Mouse (Mus musculus) hindbrain, embryonic 10.5 days (tissue): ENCODE results near the gene Ccdc88c. TPM values are rescaled to one million over a fixed set of nuclear protein-coding genes. Genes with fewer than 3 reads are reported as not detected.

Source experiments
- DNase-seq: peaks from one replicate; pipeline ENCODE4 v3.0.0-alpha.2; 2017; ENCODE audit warnings: low spot score
- H3K27ac ChIP-seq: fragments of 300-500 bp; sonication (generic); 2 replicates; pipeline ENCODE4 v1.5.1; 2016; ENCODE audit warnings: mild to moderate bottlenecking, moderate library complexity
- H3K27me3 ChIP-seq: fragments of 300-500 bp; sonication (generic); 2 replicates; pipeline ENCODE4 v1.6.1; 2016; ENCODE audit warnings: mild to moderate bottlenecking; ENCODE audit not compliant: poor library complexity, insufficient read depth, severe bottlenecking
- H3K36me3 ChIP-seq: fragments of 300-500 bp; sonication (generic); 2 replicates; pipeline ENCODE4 v1.6.1; 2016; ENCODE audit warnings: mild to moderate bottlenecking, moderate library complexity
- H3K4me1 ChIP-seq: fragments of 300-500 bp; sonication (generic); replicated peaks from 2 replicates; pipeline ENCODE4 v1.6.1; 2016; ENCODE audit warnings: mild to moderate bottlenecking
- H3K4me3 ChIP-seq: fragments of 300-500 bp; sonication (generic); 2 replicates; pipeline ENCODE4 v1.5.1; 2016; ENCODE audit warnings: mild to moderate bottlenecking, moderate library complexity
- H3K9me3 ChIP-seq: fragments of 300-500 bp; sonication (generic); 2 replicates; pipeline ENCODE4 v1.6.1; 2016; ENCODE audit warnings: mild to moderate bottlenecking, moderate library complexity
- WGBS: fragments of 180-500 bp; shearing (Covaris S2); methylation state at CpG from one replicate; pipeline ENCODE4 v1.1.7; 2016; 5-methylcytosine and 5-hydroxymethylcytosine counted together
- polyA plus RNA-seq: library from polyadenylated mRNA; unstranded; fragments of >200 nt; fragmentation: Nextera tagmentation; extraction: Ambion mirVana; gene quantifications from 2 replicates; pipeline ENCODE4 v1.2.1, GENCODE M21; 2016

Gene Ccdc88c
- 13.3 and 17.6 TPM in 2 replicates for polyA plus RNA-seq

DNA sequence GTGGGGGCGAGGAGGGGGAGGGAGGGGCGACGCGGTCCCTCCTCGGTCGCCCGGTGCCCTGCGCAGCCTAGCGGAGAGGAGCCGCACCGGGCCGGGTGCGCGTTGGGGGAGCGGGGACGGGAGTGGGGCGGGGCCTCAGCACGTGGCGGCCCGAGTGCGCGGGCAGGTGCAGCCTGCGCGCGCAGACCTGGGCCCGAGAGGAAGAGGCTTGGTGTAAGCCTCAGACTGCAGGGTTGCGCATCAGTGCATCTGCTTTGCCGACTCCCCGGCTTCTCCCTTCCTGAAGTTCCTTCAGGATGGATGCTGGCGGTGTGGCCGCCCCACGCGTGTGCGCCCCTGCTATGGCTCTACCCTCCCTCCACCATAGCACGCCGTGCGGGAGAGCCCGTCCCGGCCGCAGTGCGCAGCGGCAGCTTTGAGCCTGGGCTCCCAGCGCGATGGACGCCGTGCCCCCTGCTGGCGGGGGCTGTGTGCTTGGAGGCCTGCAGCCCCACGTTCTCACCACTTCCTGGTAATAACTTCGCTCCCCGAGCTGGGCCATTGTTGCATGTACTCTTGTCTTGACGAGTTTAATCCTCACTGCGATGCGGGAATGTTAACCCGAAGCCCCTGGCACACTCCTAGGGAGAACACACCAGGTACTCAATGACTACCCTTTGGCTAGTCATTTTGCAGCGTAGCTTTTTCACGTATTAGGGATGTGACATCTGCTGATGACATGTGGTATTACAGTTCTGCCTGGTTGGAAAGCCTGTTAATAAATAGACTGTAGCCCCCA lies at the start of gene Ccdc88c:
TSS of gene Ccdc88c (minus strand) at position 103 of the 778 bp plus-strand sequence.
- Histone ChIP-seq H3K4me3 (peak within 1 kb of the TSS; percentile 90), H3K36me3 (peaks cover 15% of the 10 kb centered on the region), H3K27ac (peak within 1 kb of the TSS; percentile 98), H3K4me1 (peaks cover 50% of the 10 kb centered on the region), H3K9me3 (no peaks in the 10 kb centered on the region), H3K27me3 (peaks cover 11% of the 10 kb centered on the region)
- 1% methylated on average over 56 of the region's 56 CpGs for WGBS
- peak; percentile 90 for DNase-seq

DNA sequence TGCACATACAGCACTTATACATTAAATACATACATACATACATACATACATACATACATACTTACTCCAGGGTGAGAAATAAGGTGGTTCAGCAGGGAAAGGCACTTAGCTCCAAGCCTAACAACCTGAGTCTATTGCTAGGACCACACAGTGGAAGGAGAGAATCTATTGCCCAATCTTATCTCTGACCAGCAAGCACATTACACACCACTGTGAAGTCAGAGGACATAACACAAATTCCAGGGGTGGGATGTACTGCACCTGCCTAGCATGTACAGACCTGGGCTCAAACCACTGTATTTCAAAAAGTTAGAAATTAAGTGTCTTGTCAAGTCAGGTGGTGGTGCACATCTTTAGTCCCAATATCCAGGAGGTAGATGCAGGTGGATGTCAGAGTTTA lies 49.1 kb upstream of the Ccdc88c start:
- no peak for DNase-seq
- Histone ChIP-seq H3K27ac (no peak overlapping the region), H3K9me3 (no peaks in the 10 kb centered on the region), H3K27me3 (no peaks in the 10 kb centered on the region), H3K36me3 (peaks cover 71% of the 10 kb centered on the region), H3K4me3 (no peak overlapping the region), H3K4me1 (peaks cover 22% of the 10 kb centered on the region)

DNA sequence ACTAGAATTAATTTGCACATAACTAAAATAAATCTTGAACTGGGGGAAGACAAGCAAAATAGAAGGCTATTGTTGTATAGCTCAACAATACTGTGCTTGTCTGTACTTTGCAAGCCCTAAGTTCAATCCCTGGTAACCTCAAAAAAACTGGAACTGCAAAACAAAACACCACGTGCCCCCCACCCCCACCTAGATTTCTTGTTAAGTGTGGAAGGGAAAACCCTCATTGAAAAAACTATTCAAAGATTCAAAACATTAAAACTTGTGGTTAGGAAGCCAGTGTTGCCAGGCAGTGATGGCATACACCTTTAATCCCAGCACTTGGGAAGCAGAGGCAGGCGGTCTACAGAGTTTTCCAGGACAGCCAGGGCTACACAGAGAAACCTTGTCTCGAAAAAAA lies 46.6 kb upstream of the Ccdc88c start:
- Histone ChIP-seq H3K27me3 (no peaks in the 10 kb centered on the region), H3K27ac (no peak overlapping the region), H3K36me3 (peaks cover 83% of the 10 kb centered on the region), H3K9me3 (no peaks in the 10 kb centered on the region), H3K4me3 (no peak overlapping the region), H3K4me1 (peaks cover 7% of the 10 kb centered on the region)
- DNase-seq, result no peak
- WGBS, result 94% methylated on average over 3 of the region's 3 CpGs

DNA sequence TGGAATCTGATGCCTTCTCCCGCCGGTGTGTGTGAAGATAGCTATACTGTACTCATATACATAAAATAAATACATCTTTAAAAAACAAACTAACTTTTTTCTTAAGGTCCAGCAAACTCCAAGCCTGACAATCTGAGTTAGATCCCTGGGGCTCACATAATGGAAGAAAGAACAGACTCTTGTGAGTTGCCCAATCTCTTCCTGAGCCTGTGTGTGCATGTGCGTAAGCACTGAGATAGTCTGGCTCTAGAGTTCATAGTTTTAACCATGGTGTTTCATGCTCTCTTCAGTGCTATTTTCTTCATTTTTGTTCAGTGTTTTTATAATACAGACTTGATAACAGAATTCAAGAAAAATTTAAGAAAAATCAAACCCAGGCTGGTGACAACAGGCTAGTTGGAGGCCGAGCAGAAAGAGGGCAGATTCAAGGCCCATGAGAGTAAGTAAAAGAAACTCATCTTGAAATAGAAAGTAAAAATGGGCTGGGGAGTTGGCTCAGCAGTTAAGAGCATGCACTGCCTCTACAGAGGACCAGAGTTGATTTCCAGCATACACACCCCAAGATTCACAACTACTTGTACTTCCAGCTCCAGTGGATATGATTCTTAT lies 46.1 kb upstream of the Ccdc88c start:
- WGBS, result 95% methylated on average over 4 of the region's 4 CpGs
- H3K36me3 ChIP-seq, result peaks cover 80% of the 10 kb centered on the region

DNA sequence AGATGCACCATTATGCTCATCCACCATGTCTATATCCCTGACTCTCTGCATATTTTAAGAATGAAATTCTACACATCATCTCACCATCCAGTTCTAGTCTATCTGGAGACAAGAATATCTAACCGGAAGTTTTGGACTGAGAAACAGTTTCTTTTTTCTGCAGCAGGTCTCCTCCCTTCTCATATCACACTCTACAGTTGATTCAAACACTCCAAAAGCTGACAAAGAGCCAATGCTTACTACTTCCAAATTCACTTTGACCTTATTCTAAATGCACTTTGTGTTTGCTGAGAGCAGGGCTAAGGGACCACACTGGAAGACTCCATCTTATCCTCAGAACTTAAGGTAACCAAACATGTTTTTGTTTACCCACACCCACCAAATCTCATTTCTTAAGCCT lies 41.0 kb upstream of the Ccdc88c start:
- peaks cover 75% of the 10 kb centered on the region for H3K36me3 ChIP-seq
- 96% methylated on average over 1 of the region's 1 CpGs for WGBS
- H3K9me3 ChIP-seq, result no peaks in the 10 kb centered on the region

More for the DNA sequence above, 46.1 kb upstream of the Ccdc88c start:
- H3K9me3 ChIP-seq, result no peaks in the 10 kb centered on the region
- no peak overlapping the region for H3K27ac ChIP-seq
- H3K27me3 ChIP-seq, result no peaks in the 10 kb centered on the region
- 0 out of 2 replicates have a peak, but pooled peaks cover 5% of the 10 kb centered on the region for H3K4me1 ChIP-seq
- DNase-seq, result no peak
- H3K4me3 ChIP-seq, result no peak overlapping the region

DNA sequence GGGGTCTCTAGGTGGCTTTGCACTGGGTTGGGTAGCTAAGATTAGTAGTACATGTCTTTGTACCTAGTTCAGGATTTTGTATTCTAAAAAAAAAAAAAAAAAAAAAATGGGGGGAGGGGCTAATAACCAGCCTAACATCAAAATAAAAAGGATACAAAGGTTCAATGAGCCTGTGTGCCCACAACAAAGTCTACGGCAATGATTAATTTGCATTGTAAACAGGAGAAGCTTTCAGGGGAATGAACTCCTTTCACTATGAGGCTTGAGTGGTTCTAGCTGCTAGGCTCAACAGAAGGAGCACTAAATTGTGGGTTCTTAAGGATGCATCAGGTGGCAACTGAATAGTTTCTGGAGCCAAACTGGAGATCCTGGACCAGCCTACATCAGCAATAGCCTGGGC lies 37.5 kb upstream of the Ccdc88c start:
- Histone ChIP-seq H3K9me3 (no peaks in the 10 kb centered on the region), H3K27me3 (no peaks in the 10 kb centered on the region), H3K4me1 (no peaks in the 10 kb centered on the region), H3K36me3 (peaks cover 90% of the 10 kb centered on the region), H3K4me3 (no peak overlapping the region), H3K27ac (no peak overlapping the region)
- 86% methylated on average over 1 of the region's 1 CpGs for WGBS
- DNase-seq, result no peak

More for the DNA sequence above, 41.0 kb upstream of the Ccdc88c start:
- no peaks in the 10 kb centered on the region for H3K27me3 ChIP-seq
- H3K4me3 ChIP-seq, result no peak overlapping the region
- no peak overlapping the region for H3K27ac ChIP-seq
- no peaks in the 10 kb centered on the region for H3K4me1 ChIP-seq
- DNase-seq, result no peak

DNA sequence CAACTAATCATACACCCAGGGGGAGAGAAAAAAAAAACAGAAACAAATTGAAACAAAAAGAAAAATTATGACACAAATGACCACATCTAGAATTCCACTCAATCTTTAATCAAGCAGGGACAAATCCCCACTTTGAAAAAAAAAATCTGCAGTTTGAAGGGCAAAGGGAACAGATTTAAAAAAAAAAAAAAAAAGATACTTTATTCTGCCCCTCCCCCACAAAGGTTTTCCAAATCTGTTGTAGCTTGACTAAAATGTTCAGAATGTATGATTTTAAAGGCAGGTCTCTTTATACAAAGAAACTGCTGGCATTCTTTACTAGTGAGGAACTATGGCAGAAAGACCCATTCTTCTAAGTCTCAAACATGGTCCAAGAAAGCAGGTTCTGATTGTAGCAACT lies 11.1 kb upstream of the Ccdc88c start:
- Histone ChIP-seq H3K9me3 (no peaks in the 10 kb centered on the region), H3K36me3 (peaks cover 78% of the 10 kb centered on the region)

DNA sequence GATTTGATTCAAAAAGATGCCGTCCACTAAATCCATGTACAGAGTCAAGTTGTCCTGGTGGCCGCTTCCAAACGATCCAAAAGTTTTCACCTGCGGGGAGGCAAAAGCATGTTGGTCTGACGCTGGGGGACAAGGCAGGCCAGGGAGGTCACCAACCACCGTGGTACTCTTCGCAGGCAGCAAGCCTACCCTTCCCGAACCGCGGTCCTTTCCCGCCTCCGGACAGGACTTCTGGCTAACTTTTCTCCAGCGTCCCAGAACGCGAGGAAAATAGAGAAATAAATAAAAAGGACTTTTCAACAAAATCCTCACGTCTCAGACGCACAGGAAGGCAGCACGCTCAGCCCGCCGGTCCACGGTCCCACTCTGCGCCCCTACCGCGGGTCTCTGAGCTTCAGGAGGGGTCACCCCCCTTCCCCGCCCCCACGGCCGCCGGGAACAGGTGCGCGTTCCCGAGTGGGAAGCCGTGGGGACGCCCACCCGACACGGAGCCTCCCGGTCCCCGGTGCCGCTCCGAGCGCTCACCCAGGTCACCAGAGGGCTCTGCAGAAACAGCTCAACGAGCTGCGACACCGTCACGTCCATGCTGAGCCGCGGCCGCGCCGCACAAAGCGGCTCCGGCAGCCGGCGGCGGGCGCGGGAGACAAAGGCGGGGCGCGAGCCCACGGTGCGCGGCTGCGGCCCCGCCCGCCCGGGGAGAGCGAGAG lies 456 bp downstream of the Ccdc88c start:
- H3K36me3 ChIP-seq, result peaks cover 21% of the 10 kb centered on the region
- no peak for DNase-seq
- under 1% methylated on average over 67 of the region's 67 CpGs for WGBS
- H3K4me3 ChIP-seq, result peak overlapping the region; percentile 90
- H3K27me3 ChIP-seq, result peaks cover 11% of the 10 kb centered on the region
- no peaks in the 10 kb centered on the region for H3K9me3 ChIP-seq
- H3K27ac ChIP-seq, result peak overlapping the region; percentile 98
- peaks cover 58% of the 10 kb centered on the region for H3K4me1 ChIP-seq

More for the DNA sequence above, 11.1 kb upstream of the Ccdc88c start:
- H3K27me3 ChIP-seq, result no peaks in the 10 kb centered on the region
- H3K27ac ChIP-seq, result no peak overlapping the region
- DNase-seq, result no peak
- H3K4me1 ChIP-seq, result no peaks in the 10 kb centered on the region
- H3K4me3 ChIP-seq, result no peak overlapping the region

DNA sequence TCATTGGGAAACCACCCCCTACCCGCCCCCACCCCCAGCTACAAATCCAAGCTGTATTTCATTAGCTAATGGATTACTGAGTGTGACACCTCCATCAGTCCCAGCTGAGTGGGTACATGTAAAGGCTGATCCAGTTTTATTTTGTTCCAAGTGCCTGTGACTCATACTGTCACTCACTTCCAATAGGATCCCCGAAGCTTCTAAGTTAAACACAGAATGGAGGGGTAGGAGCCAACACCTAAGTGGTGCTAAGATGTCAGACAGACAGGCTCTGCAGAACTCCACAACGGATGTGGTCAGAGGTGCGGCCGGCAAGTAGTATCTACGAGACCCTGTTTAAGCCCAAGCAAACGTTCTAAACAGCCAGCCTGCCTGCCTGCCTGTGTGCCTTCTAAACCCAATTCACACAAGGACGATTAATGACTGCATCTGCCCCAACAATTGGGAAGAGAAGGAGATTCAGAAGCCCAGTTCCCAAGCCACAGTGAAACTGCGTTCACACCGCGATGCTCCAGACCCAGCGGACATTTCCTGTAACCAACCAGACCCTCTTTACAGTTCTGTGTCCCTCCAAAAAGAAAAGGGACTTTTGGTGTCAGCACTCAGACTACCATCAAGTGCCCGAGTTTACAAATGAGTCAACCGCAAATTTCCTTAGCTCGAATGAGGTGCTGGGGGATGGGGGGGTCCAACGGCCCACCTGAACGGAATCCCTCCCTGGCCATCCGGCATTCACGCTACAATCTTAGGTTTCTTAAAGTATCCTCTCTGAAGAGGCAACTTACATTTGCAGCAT lies 1.2 kb downstream of the Ccdc88c start:
- peaks cover 28% of the 10 kb centered on the region for H3K36me3 ChIP-seq
- H3K27me3 ChIP-seq, result peaks cover 11% of the 10 kb centered on the region
- peak overlapping the region; percentile 90 for H3K4me3 ChIP-seq
- H3K27ac ChIP-seq, result peak overlapping the region; percentile 98
- H3K9me3 ChIP-seq, result no peaks in the 10 kb centered on the region
- DNase-seq, result no peak
- H3K4me1 ChIP-seq, result peaks cover 62% of the 10 kb centered on the region
- WGBS, result 1% methylated on average over 19 of the region's 19 CpGs

DNA sequence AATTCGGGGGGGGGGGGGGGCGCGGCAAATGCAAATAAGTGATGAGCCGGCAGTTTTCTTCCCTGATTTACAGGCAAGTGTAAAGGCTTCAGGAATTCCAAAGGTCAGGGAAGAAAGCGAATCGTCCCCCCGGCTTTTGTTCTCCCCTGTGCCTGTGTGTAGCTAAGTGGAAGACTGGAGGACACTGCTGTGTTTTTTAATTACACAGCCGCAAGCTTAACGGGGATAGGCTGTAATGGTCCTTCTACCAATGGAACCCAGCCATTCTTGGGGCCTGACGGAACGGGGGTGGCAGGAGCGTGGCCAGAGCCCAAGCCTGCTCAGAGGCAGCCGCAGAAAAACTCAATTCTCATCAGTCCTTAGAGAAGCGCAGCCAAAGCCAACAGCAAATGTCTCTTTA lies 1.9 kb downstream of the Ccdc88c start:
- peak overlapping the region; percentile 90 for H3K4me3 ChIP-seq
- no peaks in the 10 kb centered on the region for H3K9me3 ChIP-seq
- peaks cover 11% of the 10 kb centered on the region for H3K27me3 ChIP-seq
- H3K36me3 ChIP-seq, result peaks cover 35% of the 10 kb centered on the region
- H3K27ac ChIP-seq, result peak overlapping the region; percentile 98
- no peak for DNase-seq
- WGBS, result 4% methylated on average over 14 of the region's 14 CpGs
- H3K4me1 ChIP-seq, result peaks cover 69% of the 10 kb centered on the region

DNA sequence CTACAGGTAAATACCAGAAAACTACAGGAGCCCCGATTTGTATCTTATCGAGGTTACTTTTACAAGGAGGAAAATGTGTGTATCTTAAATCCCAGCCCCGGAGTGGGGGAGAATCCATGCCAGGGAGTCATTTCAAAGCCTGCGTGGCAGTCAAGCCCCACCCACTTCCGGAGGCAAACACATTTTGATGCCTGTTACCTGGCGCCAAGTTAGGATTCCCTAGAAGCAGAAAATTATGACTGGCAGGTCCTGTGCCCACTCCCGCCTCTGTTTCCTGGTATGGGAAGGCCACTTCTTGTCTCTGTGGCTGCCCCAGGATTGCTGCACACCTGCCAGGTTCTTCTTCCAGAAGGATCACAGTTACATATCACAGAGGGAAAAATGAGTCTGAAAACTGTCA lies 2.3 kb downstream of the Ccdc88c start:
- Histone ChIP-seq H3K36me3 (peaks cover 40% of the 10 kb centered on the region), H3K27me3 (peaks cover 11% of the 10 kb centered on the region), H3K9me3 (no peaks in the 10 kb centered on the region), H3K4me3 (peak overlapping the region; percentile 90), H3K27ac (peak overlapping the region; percentile 98), H3K4me1 (peaks cover 74% of the 10 kb centered on the region)
- no peak for DNase-seq
- WGBS, result 52% methylated on average over 7 of the region's 7 CpGs

DNA sequence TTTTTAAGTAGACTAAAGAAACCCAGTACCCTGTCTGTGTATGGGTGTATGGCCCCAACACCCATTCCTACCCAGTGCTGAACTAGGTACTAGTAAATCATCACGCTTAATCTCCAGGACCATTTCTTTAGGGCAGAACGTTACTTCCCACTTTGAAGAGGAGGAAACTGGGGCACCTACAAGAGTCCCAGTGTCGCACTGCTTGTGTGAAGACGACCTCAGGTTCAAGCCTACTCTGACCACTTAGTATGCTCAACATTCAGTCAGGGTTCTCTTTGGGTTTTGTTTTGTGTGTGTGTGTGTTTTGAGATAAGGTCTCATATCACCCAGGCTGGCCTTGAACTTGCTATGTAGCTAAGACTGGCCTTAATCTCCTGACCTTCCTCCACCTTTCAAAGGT lies 2.8 kb downstream of the Ccdc88c start:
- Histone ChIP-seq H3K36me3 (peaks cover 44% of the 10 kb centered on the region), H3K4me3 (peak overlapping the region; percentile 90), H3K27ac (no peak overlapping the region), H3K27me3 (peaks cover 11% of the 10 kb centered on the region), H3K4me1 (peaks cover 79% of the 10 kb centered on the region), H3K9me3 (no peaks in the 10 kb centered on the region)
- WGBS, result 81% methylated on average over 4 of the region's 4 CpGs
- DNase-seq, result no peak
